Mouse (Mus musculus): ENCODE measurements at regions not wholly inside any gene's neighbourhood (a gene's known extent, or its start where the extent isn't known, plus 50 kb on each side); places are given as distances from the start of the nearest gene placed in this dataset.

DNA sequence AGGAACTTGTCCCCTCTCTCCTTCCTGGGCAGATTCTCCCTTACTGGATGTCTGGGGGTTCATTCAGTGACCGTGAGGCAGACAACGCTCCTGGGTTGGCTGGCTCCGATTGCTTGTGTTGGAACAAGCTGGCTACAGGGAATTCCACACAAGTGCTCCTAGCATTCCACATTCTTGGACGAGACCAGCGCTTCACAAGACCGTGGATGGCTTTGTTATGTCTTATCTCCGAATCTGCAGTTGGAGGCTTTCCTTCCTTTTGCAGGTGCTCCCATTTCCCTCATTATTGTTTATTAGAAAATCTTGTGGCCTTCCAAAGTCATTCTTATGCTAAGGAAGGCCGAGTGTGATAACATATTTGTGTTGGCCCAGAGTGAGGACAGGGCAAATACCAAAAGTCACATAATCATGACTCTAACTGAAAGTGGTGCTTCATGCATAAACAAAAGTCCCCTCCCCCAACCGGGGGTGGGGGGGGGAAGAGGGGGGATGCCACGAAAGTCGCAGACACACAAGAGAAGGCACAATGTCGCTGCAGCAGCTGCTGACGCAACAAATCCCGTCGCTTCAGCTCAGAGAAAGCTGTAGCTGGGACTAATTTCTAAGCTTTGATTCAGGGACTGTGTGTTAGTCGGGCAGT lies 61.7 kb upstream of the Gm15217 start:
- TF ChIP-seq POLR2A (IDR thresholded peaks at IDR 0.05; ENCODE audit: borderline replicate concordance, extremely low read depth, low read depth, low read length) = no peak
- no peak for TF ChIP-seq CTCF (IDR thresholded peaks at IDR 0.05; ENCODE audit: insufficient read depth, low read length)
- DNase-seq = peak; percentile 18
- peaks cover 4% of the 10 kb centered on the region; the same call in 1 of the 2 replicates for H3K4me1 ChIP-seq (ENCODE audit: control insufficient read depth, insufficient read depth, low read length)
- WGBS = 26% methylated on average over 16 of the region's 16 CpGs
- H3K4me3 ChIP-seq (replicated peaks; ENCODE audit: extremely low read depth, low read depth, low read length) = no peak overlapping the region

DNA sequence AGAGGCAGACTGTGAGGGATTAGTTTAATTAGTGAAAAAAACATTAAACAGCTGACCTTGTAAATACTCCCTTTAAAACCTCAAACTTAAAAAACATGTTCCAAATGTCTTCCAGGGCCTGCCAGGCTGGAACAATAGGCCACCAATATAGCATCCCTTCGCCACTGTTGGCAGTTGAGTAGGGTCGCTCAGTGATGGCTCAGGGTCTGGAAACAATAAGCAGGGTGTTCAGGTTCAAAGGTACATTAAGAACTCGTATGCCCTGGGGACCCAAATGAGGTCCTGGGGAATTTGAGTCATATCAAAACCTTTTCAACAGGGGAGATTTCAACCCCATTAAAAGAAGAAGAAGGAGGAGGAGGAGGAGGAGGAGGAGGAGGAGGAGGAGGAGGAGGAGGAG lies 51.1 kb upstream of the Gm15217 start:
- DNase-seq = no peak
- H3K4me1 ChIP-seq (ENCODE audit: control insufficient read depth, insufficient read depth, low read length) = no peaks in the 10 kb centered on the region
- no peak overlapping the region for H3K4me3 ChIP-seq (replicated peaks; ENCODE audit: extremely low read depth, low read depth, low read length)
- WGBS = 85% methylated on average over 3 of the region's 3 CpGs
- TF ChIP-seq POLR2A (IDR thresholded peaks at IDR 0.05; ENCODE audit: borderline replicate concordance, extremely low read depth, low read depth, low read length) (no peak), CTCF (IDR thresholded peaks at IDR 0.05; ENCODE audit: insufficient read depth, low read length) (no peak)
